Mouse (Mus musculus) Patski (cell line): Measurements from ENCODE around the gene Paics. TPM values are rescaled to one million over a fixed set of nuclear protein-coding genes. Genes with fewer than 3 reads are reported as not detected.

Source experiments
- ATAC-seq: fragments of 100-300 bp; one replicate; pipeline ENCODE4 v1.8.0; 2021
- CTCF ChIA-PET: fragments of 350-600 bp; sonication (Branson Sonifier 250); formaldehyde crosslinking; loops from one replicate; lab custom pipeline; 2022; ENCODE audit warnings: inconsistent platforms; lab: Charles Lee
- POLR2A ChIA-PET: fragments of 350-600 bp; sonication (Branson Sonifier 250); formaldehyde crosslinking; loops from one replicate; lab custom pipeline; 2022; ENCODE audit warnings: antibody characterized with exemption, inconsistent platforms; lab: Charles Lee
- DNase-seq: peaks from one replicate; pipeline ENCODE4 v3.0.0-alpha.2; 2011; ENCODE audit warnings: low read depth, low spot score
- H3K27me3 ChIP-seq: fragments of 371-371 bp; one replicate; pipeline ENCODE4 v1.5.1; 2021
- CTCF ChIP-seq: fragments of 100-300 bp; IDR thresholded peaks from one replicate; pipeline ENCODE4 v1.5.1; 2021
- in situ Hi-C: fragments of 300-500 bp; cut with MboI; formaldehyde crosslinking; loops from 3 replicates; pipeline ENCODE4 v1.11.1; 2018; ENCODE audit warnings: low pct_unique_long_range_greater_than_20kb, mixed read lengths
- polyA plus RNA-seq: library from polyadenylated mRNA; unstranded; gene quantifications from one replicate; pipeline ENCODE4 v1.2.3, GENCODE M21; 2021

Paics gene
- polyA plus RNA-seq, 1 experiment from 2014 or later = 335 TPM

GRCm38 (mm10) chr5:76923428-76923827 is 27.7 kb upstream of the Paics start:
- in situ Hi-C loops = no loop called here
- peak; percentile 64 for DNase-seq
- peak; percentile 92 for ATAC-seq
- no peaks in the 10 kb centered on the region for H3K27me3 ChIP-seq
- TF ChIP-seq CTCF = no peak
- CTCF ChIA-PET = interaction anchor here (0.8 to 6.1 kb wide), 9 partner anchors 12 to 45 kb away, joined by 3 to 35 read pairs (median 12); partner anchors contain the start of genes Aasdh, Paics and Ppat
- POLR2A ChIA-PET = interaction anchor here (0.8 to 3.1 kb wide), 4 partner anchors 18 to 31 kb away, joined by 3 to 18 read pairs (median 6); partner anchors contain the start of genes Aasdh, Paics and Ppat

GRCm38 (mm10) chr5:76924296-76924695 is 26.8 kb upstream of the Paics start:
- no peak for DNase-seq
- no peaks in the 10 kb centered on the region for H3K27me3 ChIP-seq
- ChIA-PET CTCF (interaction anchor here (1.5 to 3.5 kb wide), 4 partner anchors 18 to 51 kb away, joined by 3 to 23 read pairs (median 15); partner anchors contain the start of genes Paics and Ppat), POLR2A (interaction anchor here (1.8 to 3.1 kb wide), 2 partner anchors 19 to 26 kb away, joined by 6 to 18 read pairs; partner anchors contain the start of genes Paics and Ppat)
- no peak for TF ChIP-seq CTCF
- in situ Hi-C loops = no loop called here
- no peak for ATAC-seq

GRCm38 (mm10) chr5:76928124-76928832 is 22.8 kb upstream of the Paics start:
- ChIA-PET POLR2A (interaction anchor here (2.1 to 2.7 kb wide), 2 partner anchors 14 to 22 kb away, joined by 6 to 8 read pairs; partner anchors contain the start of genes Paics and Ppat), CTCF (interaction anchor here (1.2 to 6.3 kb wide), 6 partner anchors 12 to 36 kb away, joined by 3 to 49 read pairs (median 12); partner anchors contain the start of gene Paics)
- TF ChIP-seq CTCF = no peak
- DNase-seq (no peak), ATAC-seq (peak; percentile 52)
- no peaks in the 10 kb centered on the region for H3K27me3 ChIP-seq
- in situ Hi-C loops = no loop called here

GRCm38 (mm10) chr5:76929180-76929877 is 21.8 kb upstream of the Paics start:
- in situ Hi-C loops = no loop called here
- no peaks in the 10 kb centered on the region for H3K27me3 ChIP-seq
- POLR2A ChIA-PET = interaction anchor here (0.6 kb wide), 1 partner anchor 25 kb away, joined by 3 read pairs; no protein-coding TSS in a partner anchor
- DNase-seq (no peak), ATAC-seq (no peak)
- no peak for TF ChIP-seq CTCF
- CTCF ChIA-PET = interaction anchor here (0.8 to 6.3 kb wide), 4 partner anchors 12 to 343 kb away, joined by 3 to 49 read pairs (median 12); partner anchors contain the start of gene Paics

GRCm38 (mm10) chr5:76939717-76940116 is 11.4 kb upstream of the Paics start:
- no peak for TF ChIP-seq CTCF
- POLR2A ChIA-PET = no interaction called here
- no peak for ATAC-seq
- in situ Hi-C loops = no loop called here
- DNase-seq = no peak
- CTCF ChIA-PET = interaction anchor here (5.3 kb wide), 1 partner anchor 12 kb away, joined by 49 read pairs; no protein-coding TSS in a partner anchor
- H3K27me3 ChIP-seq = no peaks in the 10 kb centered on the region

- in situ Hi-C loops = no loop called here
- ChIA-PET CTCF (interaction anchor here (1.4 to 5.3 kb wide), 3 partner anchors 9 to 19 kb away, joined by 8 to 49 read pairs (median 23); partner anchors contain the start of genes Paics and Ppat), POLR2A (interaction anchor here (1.4 to 1.9 kb wide), 2 partner anchors 9 to 14 kb away, joined by 6 read pairs; partner anchors contain the start of genes Paics and Ppat)
- DNase-seq (no peak), ATAC-seq (no peak)
- no peak for TF ChIP-seq CTCF
- H3K27me3 ChIP-seq = no peaks in the 10 kb centered on the region
Observed at GRCm38 (mm10) chr5:76941975-76942374, 9.1 kb upstream of the Paics start.

GRCm38 (mm10) chr5:76942505-76942904 is 8.6 kb upstream of the Paics start:
- ATAC-seq = peak; percentile 76
- in situ Hi-C loops = no loop called here
- CTCF ChIA-PET = interaction anchor here (1.4 to 5.3 kb wide), 3 partner anchors 8 to 20 kb away, joined by 8 to 49 read pairs (median 23); partner anchors contain the start of genes Paics and Ppat
- no peaks in the 10 kb centered on the region for H3K27me3 ChIP-seq
- no peak for TF ChIP-seq CTCF
- POLR2A ChIA-PET = interaction anchor here (1.4 to 1.9 kb wide), 3 partner anchors 9 to 19 kb away, joined by 6 read pairs; partner anchors contain the start of genes Paics and Ppat
- DNase-seq = no peak

- TF ChIP-seq CTCF = no peak
- in situ Hi-C loops = no loop called here
- DNase-seq (no peak), ATAC-seq (no peak)
- H3K27me3 ChIP-seq = no peaks in the 10 kb centered on the region
- CTCF ChIA-PET = interaction anchor here (1.1 to 3.2 kb wide), 7 partner anchors 13 to 37 kb away, joined by 3 to 21 read pairs (median 3); no protein-coding TSS in a partner anchor
- POLR2A ChIA-PET = interaction anchor here (1.6 kb wide), 1 partner anchor 15 kb away, joined by 5 read pairs; no protein-coding TSS in a partner anchor
Observed at GRCm38 (mm10) chr5:76944965-76945677, 6.0 kb upstream of the Paics start.

GRCm38 (mm10) chr5:76945678-76946033 is 5.5 kb upstream of the Paics start:
- no peak for ATAC-seq
- CTCF ChIA-PET = interaction anchor here (1.1 to 3.2 kb wide), 7 partner anchors 12 to 38 kb away, joined by 3 to 21 read pairs (median 3); no protein-coding TSS in a partner anchor

More at GRCm38 (mm10) chr5:76945678-76946033, 5.5 kb upstream of the Paics start:
- no peak for DNase-seq
- H3K27me3 ChIP-seq = no peaks in the 10 kb centered on the region
- POLR2A ChIA-PET = interaction anchor here (1.6 kb wide), 1 partner anchor 15 kb away, joined by 5 read pairs; no protein-coding TSS in a partner anchor
- in situ Hi-C loops = no loop called here
- no peak for TF ChIP-seq CTCF
